Mouse (Mus musculus) spleen, adult 2 months (tissue): ENCODE measurements around the gene Alg5. TPM values are rescaled to one million over a fixed set of nuclear protein-coding genes. Genes with fewer than 3 reads are reported as not detected.
"Not testable (repeated sequence)": the region's sequence is repeated elsewhere in the genome, so short reads cannot be mapped to it uniquely, and the experiment has no call there.

ENCODE experiments used
- DNase-seq, 2 experiments: peaks; one replicate each; pipeline versions ENCODE4 v3.0.0 to v3.0.0-alpha.2; 2012 to 2021; ENCODE audit warnings: low spot score in 2 of 2, low read depth in 1 of 2
- H3K27ac ChIP-seq: fragments of 200-500 bp; 2 replicates; pipeline ENCODE4 v1.5.1; 2012; ENCODE audit warnings: low read length, inconsistent platforms; ENCODE audit not compliant: insufficient read depth
- H3K27me3 ChIP-seq: fragments of 200-500 bp; 2 replicates; pipeline ENCODE4 v1.6.1; 2012; ENCODE audit warnings: mild to moderate bottlenecking, moderate library complexity, low read length, inconsistent platforms; ENCODE audit not compliant: control insufficient read depth, insufficient read depth
- H3K36me3 ChIP-seq: fragments of 200-500 bp; 2 replicates; pipeline ENCODE4 v1.6.1; 2012; ENCODE audit warnings: mild to moderate bottlenecking, low read length, inconsistent platforms; ENCODE audit not compliant: control insufficient read depth, insufficient read depth
- H3K4me1 ChIP-seq: fragments of 200-500 bp; 2 replicates; pipeline ENCODE4 v1.6.1; 2011; ENCODE audit warnings: inconsistent platforms; ENCODE audit not compliant: control insufficient read depth, insufficient read depth, insufficient read length
- H3K4me3 ChIP-seq: fragments of 200-500 bp; 2 replicates; pipeline ENCODE4 v1.5.1; 2011; ENCODE audit warnings: mild to moderate bottlenecking, inconsistent platforms; ENCODE audit not compliant: insufficient read depth, insufficient read length; ENCODE audit errors: extremely low read depth
- CTCF ChIP-seq: fragments of 200-500 bp; IDR thresholded peaks from 2 replicates; pipeline ENCODE4 v1.5.1; 2011; ENCODE audit warnings: mild to moderate bottlenecking, inconsistent platforms; ENCODE audit not compliant: insufficient read depth, insufficient read length, insufficient replicate concordance; ENCODE audit errors: extremely low read depth
- POLR2A ChIP-seq: fragments of 200-500 bp; IDR thresholded peaks from 2 replicates; pipeline ENCODE4 v1.6.1; 2011; ENCODE audit warnings: low read depth, low read length, inconsistent platforms
- WGBS: fragments of 180-500 bp; shearing (Covaris S2); methylation state at CpG from one replicate; pipeline ENCODE4 v1.1.7; 2018; 5-methylcytosine and 5-hydroxymethylcytosine counted together
- polyA plus RNA-seq: library from polyadenylated mRNA; depleted of rRNA; stranded (reverse); fragments of >200 nt; gene quantifications from 2 replicates; pipeline ENCODE4 v1.2.3, GENCODE M21; 2012

Gene Alg5
- polyA plus RNA-seq, 1 experiment, result 7.6 TPM

- no peak for DNase-seq
- no peak overlapping the region for H3K27ac ChIP-seq
These were observed 22.1 kb downstream of the Alg5 start for GRCm38 (mm10) chr3:54757446-54757845.

DNA sequence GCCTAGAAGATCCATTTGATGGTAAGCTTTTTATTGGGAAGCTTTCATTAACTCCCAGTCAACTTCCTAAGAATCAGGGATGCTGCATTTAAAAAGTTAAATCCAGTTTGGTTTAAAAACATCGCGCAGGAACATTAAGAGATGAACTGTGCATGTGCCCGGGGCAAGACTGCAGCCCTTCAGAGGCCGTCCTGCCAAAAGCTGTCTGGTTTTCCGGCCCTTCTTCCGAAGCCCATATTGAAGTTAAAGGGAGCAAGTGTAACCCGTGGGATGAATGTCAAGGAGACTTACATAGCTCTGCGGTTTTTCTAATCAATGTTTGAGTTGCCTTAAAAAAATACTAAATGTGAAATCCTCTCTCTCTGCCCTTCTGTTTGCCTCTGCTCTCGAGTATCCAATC is 23.9 kb downstream of the Alg5 start:
- TF ChIP-seq CTCF (no peak), POLR2A (no peak)
- no peaks in the 10 kb centered on the region; the same call in 1 of the 2 replicates for H3K4me1 ChIP-seq
- no peaks in the 10 kb centered on the region for H3K36me3 ChIP-seq
- DNase-seq, result no peak
- peaks cover 10% of the 10 kb centered on the region for H3K27me3 ChIP-seq
- H3K4me3 ChIP-seq, result no peak overlapping the region
- H3K27ac ChIP-seq, result no peak overlapping the region
- WGBS, result 84% methylated on average over 9 of the region's 9 CpGs

More at GRCm38 (mm10) chr3:54757446-54757845, 22.1 kb downstream of the Alg5 start:
- no peak overlapping the region for H3K4me3 ChIP-seq
- TF ChIP-seq CTCF (no peak), POLR2A (no peak)
- peaks cover 10% of the 10 kb centered on the region for H3K27me3 ChIP-seq
- no peaks in the 10 kb centered on the region for H3K36me3 ChIP-seq
- 91% methylated on average over 8 of the region's 8 CpGs for WGBS
- no peaks in the 10 kb centered on the region; the same call in 1 of the 2 replicates for H3K4me1 ChIP-seq

DNA sequence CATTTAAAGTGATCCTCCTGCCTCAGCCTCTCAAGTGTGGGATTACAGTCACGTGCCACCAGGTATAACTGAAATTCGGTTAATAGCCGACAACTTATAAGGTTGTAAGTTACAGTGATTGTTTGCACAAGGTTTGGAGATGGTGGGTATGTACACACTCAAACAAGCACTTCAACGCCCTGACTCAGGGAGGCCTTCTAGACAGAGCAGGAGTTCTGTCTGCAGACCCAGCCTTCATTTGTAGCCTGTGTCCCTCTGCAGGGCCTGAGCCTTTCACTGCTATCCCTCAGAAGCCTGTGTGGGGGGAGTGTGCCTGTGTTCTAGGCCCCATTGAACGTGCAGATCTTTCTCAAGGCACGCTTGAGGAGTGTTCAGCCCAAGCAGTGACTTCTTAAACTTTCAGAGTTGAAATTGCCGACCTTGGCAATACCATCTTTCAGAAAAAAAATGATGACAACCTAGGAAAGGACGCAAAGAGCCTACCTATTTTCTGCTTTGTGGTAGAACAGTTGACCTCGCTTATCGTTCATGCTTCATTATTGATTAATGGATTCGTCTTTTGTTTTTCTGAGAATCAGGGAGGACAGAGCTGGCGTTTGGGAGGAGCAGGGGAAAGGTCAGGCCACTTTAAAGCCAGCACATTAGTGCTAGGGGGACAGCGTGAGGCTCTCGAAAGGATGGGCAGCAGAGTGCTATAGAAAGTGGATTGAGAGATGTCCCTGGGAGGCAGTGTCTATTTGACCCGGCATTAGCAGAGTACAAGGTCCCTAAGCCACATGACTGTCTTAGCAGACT is 25.2 kb downstream of the Alg5 start:
- Histone ChIP-seq H3K4me1 (no peaks in the 10 kb centered on the region), H3K27ac (no peak overlapping the region), H3K4me3 (no peak overlapping the region), H3K36me3 (no peaks in the 10 kb centered on the region), H3K27me3 (peaks cover 7% of the 10 kb centered on the region; the same call in 1 of the 2 replicates)
- TF ChIP-seq CTCF, result no peak
- no peak for TF ChIP-seq POLR2A
- 88% methylated on average over 15 of the region's 15 CpGs for WGBS
- no peak for DNase-seq

- WGBS, result 86% methylated on average over 1 of the region's 1 CpGs
- Histone ChIP-seq H3K4me1 (no peaks in the 10 kb centered on the region), H3K27ac (no peak overlapping the region), H3K4me3 (no peak overlapping the region), H3K27me3 (peaks cover 3% of the 10 kb centered on the region; the same call in 1 of the 2 replicates), H3K36me3 (no peaks in the 10 kb centered on the region)
- no peak for TF ChIP-seq CTCF
- no peak for TF ChIP-seq POLR2A
- no peak for DNase-seq
These were observed 25.9 kb downstream of the Alg5 start for GRCm38 (mm10) chr3:54761258-54761657.

DNA sequence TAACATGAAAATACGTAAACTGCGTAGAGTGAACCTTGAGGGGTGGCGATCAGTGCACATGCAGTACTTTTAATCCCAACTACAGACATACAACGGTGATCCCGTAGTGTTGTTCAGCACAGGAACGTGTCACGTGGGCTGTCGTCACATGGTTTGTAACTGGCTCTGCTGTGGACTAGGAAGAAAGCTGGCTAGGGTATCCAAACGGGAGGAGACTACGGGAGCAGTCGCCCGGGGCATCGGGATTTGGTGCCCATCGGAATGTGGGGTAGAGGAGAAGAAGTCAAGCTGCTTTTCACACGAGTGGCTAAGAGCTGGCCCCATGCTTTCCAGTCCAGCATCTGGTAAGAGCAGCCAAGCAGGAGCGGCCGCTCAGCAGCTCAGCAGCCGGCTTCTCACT is 29.1 kb downstream of the Alg5 start:
- Histone ChIP-seq H3K4me3 (no peak overlapping the region), H3K27me3 (no peaks in the 10 kb centered on the region), H3K4me1 (no peaks in the 10 kb centered on the region), H3K27ac (no peak overlapping the region), H3K36me3 (no peaks in the 10 kb centered on the region)
- DNase-seq, result no peak
- TF ChIP-seq CTCF, result no peak
- TF ChIP-seq POLR2A, result no peak
- WGBS, result 88% methylated on average over 18 of the region's 18 CpGs

GRCm38 (mm10) chr3:54765521-54765920 is 30.2 kb downstream of the Alg5 start:
- not testable (repeated sequence) for DNase-seq, H3K27me3 ChIP-seq, H3K4me3 ChIP-seq, H3K4me1 ChIP-seq, H3K36me3 ChIP-seq, H3K27ac ChIP-seq
- 89% methylated on average over 6 of the region's 6 CpGs for WGBS

DNA sequence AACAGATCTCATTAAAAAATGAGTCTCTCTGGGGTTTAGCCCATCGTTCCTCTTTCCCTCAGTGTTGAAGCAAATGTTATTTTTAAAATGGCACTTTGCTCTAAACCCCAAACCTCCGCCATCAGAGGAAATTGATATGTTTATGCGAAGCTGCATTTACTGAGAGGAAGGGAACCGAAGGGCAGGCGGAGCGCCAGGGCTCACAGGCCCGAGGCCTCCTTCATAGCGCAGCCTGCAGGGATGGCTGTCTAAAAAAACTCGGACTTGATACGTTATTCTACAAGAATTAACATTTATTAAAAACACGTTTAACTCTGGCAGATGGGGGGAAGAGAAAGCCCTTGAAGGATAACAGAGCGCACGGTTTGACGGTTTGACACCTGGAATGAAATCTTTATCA is 30.7 kb downstream of the Alg5 start:
- Histone ChIP-seq H3K27me3 (no peaks in the 10 kb centered on the region), H3K36me3 (no peaks in the 10 kb centered on the region), H3K4me3 (no peak overlapping the region), H3K27ac (no peak overlapping the region), H3K4me1 (no peaks in the 10 kb centered on the region)
- DNase-seq, result no peak
- WGBS, result 84% methylated on average over 14 of the region's 14 CpGs
- TF ChIP-seq CTCF, result no peak
- TF ChIP-seq POLR2A, result no peak
